ENCODE assay signal across 8 mouse cellular contexts in the genomic region with DNA sequence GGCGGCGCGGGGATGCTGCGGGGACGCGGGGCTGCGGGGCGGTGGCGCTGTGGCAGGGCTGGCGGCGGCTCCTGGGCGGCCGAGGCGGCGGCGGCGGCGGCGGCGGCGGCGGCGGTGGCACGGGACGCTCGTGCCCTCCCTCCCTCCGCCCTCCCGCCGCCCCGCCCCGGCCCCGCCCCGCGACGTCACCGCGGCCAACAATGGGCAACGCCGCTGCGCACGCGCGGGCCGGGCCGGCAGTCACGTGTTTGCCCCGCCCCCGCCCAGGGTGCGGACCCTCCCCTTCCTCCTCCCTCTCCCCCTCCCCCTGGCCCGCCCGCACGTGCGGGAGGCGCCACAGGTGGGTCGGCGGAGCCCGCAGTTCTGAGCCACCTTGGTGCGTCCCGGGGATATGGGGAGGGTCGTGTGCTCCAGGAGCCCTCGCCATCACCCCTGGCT. TPM values are rescaled to one million over a fixed set of nuclear protein-coding genes. Genes with fewer than 3 reads are reported as not detected.
DNase-seq lines count a peak whose midpoint lies in the region; ATAC-seq and TF ChIP-seq lines count a peak whose summit lies in the region.

Gene Mex3d (minus strand): TSS at position 138 of the 438 bp plus-strand sequence.

- peak within 1 kb of the TSS; percentile 98 for H3K4me3 ChIP-seq in embryonic facial prominence, embryonic 12.5 days
- H3K4me3 ChIP-seq in kidney, embryonic 14.5 days (ENCODE audit: low read length): peak within 1 kb of the TSS; percentile 90
- H3K4me3 ChIP-seq in liver, adult 2 months (ENCODE audit: insufficient read depth, low read depth, low read length): peak within 1 kb of the TSS; percentile 62
- H3K4me3 ChIP-seq in myocyte: peak within 1 kb of the TSS; percentile 100

- WGBS in embryonic facial prominence, embryonic 12.5 days: 2% methylated on average over 26 of the region's 61 CpGs
- 0% methylated on average over 8 of the region's 61 CpGs for WGBS in kidney, embryonic 14.5 days
- WGBS in liver, adult 2 months: 20% methylated on average over 57 of the region's 61 CpGs

- H3K9me3 ChIP-seq in embryonic facial prominence, embryonic 12.5 days: no peaks in the 10 kb centered on the region
- no peaks in the 10 kb centered on the region for H3K9me3 ChIP-seq in kidney, embryonic 14.5 days (ENCODE audit: control insufficient read depth, low read length)

- peak; percentile 55; the same call in 1 of the 2 replicates for TF ChIP-seq POLR2A in liver, adult 2 months (IDR thresholded peaks at IDR 0.05; ENCODE audit: extremely low read depth, insufficient read depth, low read length)
- peak; percentile 57 for TF ChIP-seq POLR2A in myocyte (IDR thresholded peaks at IDR 0.05; ENCODE audit: insufficient read length, low read depth)

- 0 out of 2 replicates have a peak, but pooled peaks have one; percentile 6 for ATAC-seq in embryonic facial prominence, embryonic 12.5 days (ENCODE audit: insufficient number of reproducible peaks, insufficient read depth, low FRiP score, low TSS enrichment)
- peak; percentile 55 for ATAC-seq in kidney, embryonic 14.5 days (ENCODE audit: low FRiP score, low TSS enrichment)

- TF ChIP-seq CTCF in liver, adult 2 months (IDR thresholded peaks at IDR 0.05; ENCODE audit: low read depth, low read length): no peak

- H3ac ChIP-seq in myocyte (ENCODE audit: control insufficient read depth, insufficient read length): peak within 1 kb of the TSS; percentile 87

- peak within 1 kb of the TSS; percentile 81 for H3K4me2 ChIP-seq in embryonic facial prominence, embryonic 12.5 days (replicated peaks)
- H3K4me2 ChIP-seq in kidney, embryonic 14.5 days (replicated peaks; ENCODE audit: low read depth, low read length): peak within 1 kb of the TSS; percentile 94
- peak within 1 kb of the TSS; percentile 100 for H3K4me2 ChIP-seq in myocyte (ENCODE audit: low read depth)

- H3K36me3 ChIP-seq in embryonic facial prominence, embryonic 12.5 days: peaks cover 53% of the 10 kb centered on the region
- H3K36me3 ChIP-seq in kidney, embryonic 14.5 days (ENCODE audit: control insufficient read depth, insufficient read depth, low read length): peaks cover 46% of the 10 kb centered on the region
- H3K36me3 ChIP-seq in liver, adult 2 months (ENCODE audit: control insufficient read depth, insufficient read depth, low read length): no peaks in the 10 kb centered on the region; the same call in 1 of the 2 replicates
- no peaks in the 10 kb centered on the region for H3K36me3 ChIP-seq in myocyte (ENCODE audit: control insufficient read depth, insufficient read depth)

- H3K9ac ChIP-seq in embryonic facial prominence, embryonic 12.5 days: peak within 1 kb of the TSS; percentile 90
- H3K9ac ChIP-seq in kidney, embryonic 14.5 days (ENCODE audit: low read depth, low read length): peak within 1 kb of the TSS; percentile 97
- peak within 1 kb of the TSS; percentile 78 for H3K9ac ChIP-seq in liver, adult 2 months (ENCODE audit: low read depth, low read length)

- peaks cover 38% of the 10 kb centered on the region for H3K4me1 ChIP-seq in embryonic facial prominence, embryonic 12.5 days
- peaks cover 33% of the 10 kb centered on the region for H3K4me1 ChIP-seq in kidney, embryonic 14.5 days (ENCODE audit: control insufficient read depth, insufficient read depth, low read length)
- peaks cover 12% of the 10 kb centered on the region; the same call in 1 of the 2 replicates for H3K4me1 ChIP-seq in liver, adult 2 months (ENCODE audit: control insufficient read depth, insufficient read depth, low read length)

- H3K27me3 ChIP-seq in embryonic facial prominence, embryonic 12.5 days: no peaks in the 10 kb centered on the region
- no peaks in the 10 kb centered on the region for H3K27me3 ChIP-seq in kidney, embryonic 14.5 days (ENCODE audit: control insufficient read depth, insufficient read depth, low read length)
- no peaks in the 10 kb centered on the region for H3K27me3 ChIP-seq in liver, adult 2 months (ENCODE audit: control insufficient read depth, insufficient read depth, low read length)
- H3K27me3 ChIP-seq in myocyte (ENCODE audit: control insufficient read depth, insufficient read depth, insufficient read length): no peaks in the 10 kb centered on the region

- H3K79me2 ChIP-seq in liver, adult 2 months (ENCODE audit: control insufficient read depth, insufficient read depth, low read length): peaks cover 7% of the 10 kb centered on the region
- H3K79me2 ChIP-seq in myocyte (ENCODE audit: control insufficient read depth, insufficient read depth): peaks cover 46% of the 10 kb centered on the region

- peak within 1 kb of the TSS; percentile 89 for H3K27ac ChIP-seq in embryonic facial prominence, embryonic 12.5 days
- peak within 1 kb of the TSS; percentile 85 for H3K27ac ChIP-seq in kidney, embryonic 14.5 days (ENCODE audit: low read depth, low read length)
- peak within 1 kb of the TSS; percentile 9 for H3K27ac ChIP-seq in liver, adult 2 months (replicated peaks; ENCODE audit: insufficient read depth, low read depth, low read length)

- DNase-seq in layer of hippocampus, adult 11-12 months (ENCODE audit: low spot score): peak; percentile 88
- no peak for DNase-seq in layer of hippocampus, adult 9-10 months (ENCODE audit: low spot score)
- DNase-seq in heart, adult 9 months (ENCODE audit: low spot score in 2 of 2): peak; percentile 75 to 82
- DNase-seq in liver, adult 2 months (ENCODE audit: extremely low read depth, low read depth, low spot score): peak; percentile 40
- DNase-seq in spleen, postnatal 36 days (ENCODE audit: low spot score in 2 of 2): peak; percentile 82 to 85

TF ChIP-seq in myocyte, 11 proteins besides CTCF, POLR2A, EP300 and RAD21:
- TF ChIP-seq TCF12 (IDR thresholded peaks at IDR 0.05; ENCODE audit: insufficient read depth, poor library complexity, severe bottlenecking) (no peak), REST (IDR thresholded peaks at IDR 0.05; ENCODE audit: insufficient read depth, insufficient read length) (no peak), POLR2AphosphoS2 (IDR thresholded peaks at IDR 0.05; ENCODE audit: insufficient read length, low read depth) (peak; percentile 36), CEBPB (IDR thresholded peaks at IDR 0.05; ENCODE audit: insufficient read depth, poor library complexity, severe bottlenecking) (no peak), TCF3 (IDR thresholded peaks at IDR 0.05; ENCODE audit: insufficient read length, low read depth) (no peak), MYOD1 (IDR thresholded peaks at IDR 0.05; ENCODE audit: control insufficient read depth in 1 of 3, insufficient read length in 2 of 3, low read depth in 2 of 3) (peak in 1 of 3 experiments; percentile 66), USF1 (IDR thresholded peaks at IDR 0.05; ENCODE audit: low read depth) (peak; percentile 36)

RNA-seq across cellular contexts. Expression of gene Mex3d, which starts in this region (rescaled TPM):
- polyA plus RNA-seq in embryonic facial prominence, embryonic 12.5 days (2016; fragmentation: Nextera tagmentation; extraction: Ambion mirVana): 13.1 and 14.9 TPM in 2 replicates
- polyA plus RNA-seq in kidney, embryonic 14.5 days (2014; fragmentation: Nextera tagmentation; extraction: Ambion mirVana): 8.7 and 14.6 TPM in 2 replicates
- 1.0 and 2.6 TPM in 2 replicates for total RNA-seq in liver, adult 2 months (2014; rRNA removed)
- 2.1 and 2.4 TPM in 2 replicates for polyA plus RNA-seq in liver, adult 2 months (2012; rRNA removed)
- 29.6 TPM for polyA plus RNA-seq in myocyte (2012; fragmentation: generic; extraction: Trizol)

Comparison
In these comparisons a context has a peak if more than half of its experiments do, and no peak if none do; other contexts are left out.
1. H3K27ac ChIP-seq: peak in every context shown above with its lines; median percentile 89 in embryonic facial prominence, embryonic 12.5 days; 85 in kidney, embryonic 14.5 days; 9 in liver, adult 2 months.